Mouse (Mus musculus): ENCODE results near the gene Rassf3. TPM values are rescaled to one million over a fixed set of nuclear protein-coding genes. Genes with fewer than 3 reads are reported as not detected.

The Rassf3 gene
- polyA plus RNA-seq, 1 experiment from 2014 or later: 13.5 TPM

GRCm38 (mm10) chr10:121403104-121403503 is 73.0 kb downstream of the Rassf3 start:
- no peaks in the 10 kb centered on the region for H3K36me3 ChIP-seq

GRCm38 (mm10) chr10:121401005-121401404 is 75.1 kb downstream of the Rassf3 start:
- no peaks in the 10 kb centered on the region for H3K27me3 ChIP-seq (replicated peaks)
- H3K4me3 ChIP-seq: no peak overlapping the region
- H3K9ac ChIP-seq: no peak overlapping the region
- H3K4me2 ChIP-seq (replicated peaks): no peak overlapping the region
- ATAC-seq (ENCODE audit: low FRiP score, low read depth): no peak
- H3K4me1 ChIP-seq: no peaks in the 10 kb centered on the region
- H3K9me3 ChIP-seq: no peaks in the 10 kb centered on the region
- H3K27ac ChIP-seq: no peak overlapping the region
- WGBS: 81% methylated on average over 7 of the region's 7 CpGs
- peaks cover 7% of the 10 kb centered on the region for H3K36me3 ChIP-seq

More at GRCm38 (mm10) chr10:121403104-121403503, 73.0 kb downstream of the Rassf3 start:
- ATAC-seq (ENCODE audit: low FRiP score, low read depth): no peak
- Histone ChIP-seq H3K4me1 (no peaks in the 10 kb centered on the region), H3K4me2 (replicated peaks) (no peak overlapping the region), H3K9ac (no peak overlapping the region), H3K27ac (no peak overlapping the region), H3K9me3 (no peaks in the 10 kb centered on the region), H3K27me3 (replicated peaks) (no peaks in the 10 kb centered on the region), H3K4me3 (no peak overlapping the region)
- 69% methylated on average over 9 of the region's 9 CpGs for WGBS

- Histone ChIP-seq H3K27me3 (replicated peaks) (no peaks in the 10 kb centered on the region), H3K4me2 (replicated peaks) (no peak overlapping the region), H3K4me1 (no peaks in the 10 kb centered on the region), H3K4me3 (no peak overlapping the region), H3K27ac (no peak overlapping the region), H3K9me3 (no peaks in the 10 kb centered on the region), H3K9ac (no peak overlapping the region), H3K36me3 (peaks cover 30% of the 10 kb centered on the region)
- 89% methylated on average over 7 of the region's 7 CpGs for WGBS
- no peak for ATAC-seq (ENCODE audit: low FRiP score, low read depth)
These were observed 77.5 kb downstream of the Rassf3 start for GRCm38 (mm10) chr10:121398599-121398998.

DNA sequence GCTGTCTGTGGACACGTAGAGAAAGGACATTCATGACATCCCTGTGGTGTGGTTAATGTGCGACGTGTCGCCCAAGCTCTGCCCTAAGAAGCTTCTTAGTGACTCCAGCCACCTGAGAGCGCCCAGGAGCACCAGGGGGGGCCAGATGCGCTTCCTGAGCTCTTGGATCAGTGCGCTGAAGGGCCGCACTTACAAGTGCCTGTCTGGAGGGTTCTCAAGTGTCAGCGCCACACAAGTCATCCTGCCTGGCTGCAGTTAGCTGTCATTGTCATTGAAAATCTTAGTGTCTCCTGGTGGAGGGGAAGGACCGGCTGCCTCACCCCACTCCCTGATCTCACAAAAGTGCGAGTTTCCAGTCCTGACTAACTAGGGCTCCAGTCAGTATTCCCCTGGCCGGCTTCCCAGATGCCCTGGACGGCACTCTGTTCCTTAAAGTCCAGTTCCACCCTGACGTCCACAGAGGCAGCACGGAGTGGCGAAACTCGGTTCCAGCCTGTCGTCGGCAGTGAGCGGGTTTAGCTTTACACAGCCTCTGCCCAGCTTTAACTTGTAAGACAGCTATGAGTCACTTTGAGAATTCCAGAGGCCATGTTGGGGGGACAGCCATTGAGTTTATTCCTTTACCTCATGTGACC is 80.5 kb downstream of the Rassf3 start:
- ATAC-seq (ENCODE audit: low FRiP score, low read depth): no peak
- 89% methylated on average over 20 of the region's 20 CpGs for WGBS
- H3K4me2 ChIP-seq (replicated peaks): no peak overlapping the region
- no peaks in the 10 kb centered on the region for H3K4me1 ChIP-seq
- peaks cover 59% of the 10 kb centered on the region for H3K36me3 ChIP-seq
- H3K9me3 ChIP-seq: no peaks in the 10 kb centered on the region
- H3K27me3 ChIP-seq (replicated peaks): no peaks in the 10 kb centered on the region
- H3K9ac ChIP-seq: no peak overlapping the region
- H3K4me3 ChIP-seq: no peak overlapping the region
- H3K27ac ChIP-seq: no peak overlapping the region

DNA sequence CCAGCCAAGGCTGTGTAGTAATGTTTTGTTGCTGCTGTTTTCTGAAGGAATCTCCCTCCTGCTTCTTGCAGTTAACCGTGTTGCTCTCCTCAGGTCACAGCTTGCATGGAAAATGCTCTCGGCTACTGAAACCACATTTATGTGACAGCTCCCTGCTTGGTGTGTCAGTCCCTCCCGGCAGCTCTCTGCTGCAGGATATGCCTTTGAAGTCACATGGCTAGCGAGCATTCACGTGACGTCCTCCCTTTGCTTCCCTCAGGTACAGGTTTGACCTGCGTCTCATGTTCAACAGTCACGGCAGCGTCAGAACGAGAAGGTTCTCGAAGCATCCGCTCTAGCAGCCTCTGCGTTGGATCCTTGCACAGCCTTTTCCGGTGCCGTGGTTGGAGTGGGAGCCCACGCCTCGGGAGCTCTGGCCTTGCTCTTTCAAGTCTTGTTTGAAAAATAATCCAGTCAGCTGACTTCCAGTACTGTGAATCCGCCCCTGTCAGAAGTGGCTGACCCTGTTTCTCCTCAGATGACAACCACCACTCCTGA is 81.3 kb downstream of the Rassf3 start:
- Histone ChIP-seq H3K36me3 (peaks cover 67% of the 10 kb centered on the region), H3K27ac (no peak overlapping the region), H3K4me3 (no peak overlapping the region), H3K27me3 (replicated peaks) (no peaks in the 10 kb centered on the region), H3K9ac (no peak overlapping the region), H3K4me2 (replicated peaks) (no peak overlapping the region), H3K9me3 (no peaks in the 10 kb centered on the region), H3K4me1 (no peaks in the 10 kb centered on the region)
- no peak for ATAC-seq (ENCODE audit: low FRiP score, low read depth)
- 91% methylated on average over 18 of the region's 18 CpGs for WGBS

DNA sequence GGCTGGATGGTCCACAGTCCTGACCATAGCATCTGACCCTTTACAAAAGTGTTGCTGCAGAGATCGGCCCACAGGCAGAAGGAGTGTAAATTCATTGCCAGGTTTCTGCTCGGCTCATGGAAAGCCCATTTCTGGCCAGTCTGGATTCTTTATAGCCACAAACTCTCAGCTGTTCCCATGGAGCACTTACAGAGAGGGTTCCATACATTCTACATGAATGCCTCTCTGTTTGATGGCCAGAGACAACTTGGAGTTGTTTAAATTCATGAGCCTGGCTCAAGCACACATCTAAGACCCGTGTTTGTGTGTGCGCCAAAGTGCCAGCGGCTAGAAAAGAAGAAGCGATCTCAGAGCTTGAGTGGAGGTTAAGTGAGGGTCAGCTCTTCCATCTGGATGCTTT is 81.9 kb downstream of the Rassf3 start:
- WGBS: 80% methylated on average over 6 of the region's 6 CpGs
- no peak overlapping the region for H3K9ac ChIP-seq
- H3K27ac ChIP-seq: no peak overlapping the region
- no peaks in the 10 kb centered on the region for H3K9me3 ChIP-seq
- H3K36me3 ChIP-seq: peaks cover 73% of the 10 kb centered on the region
- no peaks in the 10 kb centered on the region for H3K27me3 ChIP-seq (replicated peaks)
- no peak overlapping the region for H3K4me2 ChIP-seq (replicated peaks)
- no peak overlapping the region for H3K4me3 ChIP-seq
- no peak for ATAC-seq (ENCODE audit: low FRiP score, low read depth)
- no peaks in the 10 kb centered on the region for H3K4me1 ChIP-seq

GRCm38 (mm10) chr10:121391901-121392300 is 84.2 kb downstream of the Rassf3 start:
- no peak overlapping the region for H3K27ac ChIP-seq
- H3K27me3 ChIP-seq (replicated peaks): no peaks in the 10 kb centered on the region
- H3K4me1 ChIP-seq: no peaks in the 10 kb centered on the region
- H3K36me3 ChIP-seq: peaks cover 88% of the 10 kb centered on the region
- WGBS: 95% methylated on average over 8 of the region's 8 CpGs
- no peak overlapping the region for H3K9ac ChIP-seq
- no peak overlapping the region for H3K4me2 ChIP-seq (replicated peaks)
- H3K4me3 ChIP-seq: no peak overlapping the region
- no peaks in the 10 kb centered on the region for H3K9me3 ChIP-seq
- no peak for ATAC-seq (ENCODE audit: low FRiP score, low read depth)

DNA sequence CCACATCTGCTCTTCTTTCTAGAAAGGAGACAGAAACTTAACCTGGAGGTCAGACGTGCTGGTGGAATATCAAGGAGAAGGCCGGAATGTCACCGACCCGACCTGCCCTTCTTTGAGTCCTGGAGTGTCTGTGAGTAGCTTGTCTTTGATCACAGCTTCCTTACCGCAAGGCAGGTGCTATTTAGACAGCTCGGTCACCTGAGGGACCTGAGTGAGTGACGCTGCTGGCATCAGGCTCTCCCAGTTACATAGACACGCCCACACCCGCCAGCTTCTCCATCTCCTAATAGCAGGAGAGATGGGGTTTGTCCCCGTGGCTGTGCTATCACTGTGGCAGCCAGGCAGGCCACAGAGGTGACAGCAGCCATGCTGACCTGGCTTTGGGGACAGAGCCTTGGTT is 85.5 kb downstream of the Rassf3 start:
- WGBS: 90% methylated on average over 10 of the region's 10 CpGs
- Histone ChIP-seq H3K27ac (no peak overlapping the region), H3K4me3 (no peak overlapping the region), H3K27me3 (replicated peaks) (no peaks in the 10 kb centered on the region), H3K4me1 (no peaks in the 10 kb centered on the region), H3K9ac (no peak overlapping the region), H3K36me3 (peaks cover 84% of the 10 kb centered on the region), H3K4me2 (replicated peaks) (no peak overlapping the region), H3K9me3 (no peaks in the 10 kb centered on the region)
- no peak for ATAC-seq (ENCODE audit: low FRiP score, low read depth)

DNA sequence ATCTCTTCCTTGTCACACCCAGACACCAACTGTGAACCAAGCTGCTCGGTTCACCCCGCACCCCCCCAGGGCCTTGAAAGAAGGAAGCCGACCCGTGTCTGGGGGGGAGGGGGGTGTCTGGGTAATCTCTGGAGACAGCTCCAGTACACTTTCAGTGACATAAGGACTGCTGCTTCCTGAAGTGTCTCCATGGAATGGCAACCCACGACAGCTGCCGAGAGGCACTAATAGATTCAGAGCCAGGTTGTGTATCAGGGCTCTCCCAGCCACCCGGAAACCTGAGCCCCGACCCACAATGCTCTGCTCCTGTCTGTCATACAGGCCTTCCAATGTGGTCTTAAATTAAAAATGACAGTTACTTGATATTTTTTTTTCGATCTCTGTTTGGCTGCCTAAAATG is 89.8 kb downstream of the Rassf3 start:
- H3K4me2 ChIP-seq (replicated peaks): no peak overlapping the region
- no peak overlapping the region for H3K4me3 ChIP-seq
- WGBS: 70% methylated on average over 9 of the region's 9 CpGs
- no peaks in the 10 kb centered on the region for H3K27me3 ChIP-seq (replicated peaks)
- no peak overlapping the region for H3K27ac ChIP-seq
- ATAC-seq (ENCODE audit: low FRiP score, low read depth): 0 out of 2 replicates have a peak, but pooled peaks have one; percentile 50
- H3K36me3 ChIP-seq: peaks cover 78% of the 10 kb centered on the region
- no peak overlapping the region for H3K9ac ChIP-seq
- H3K4me1 ChIP-seq: no peaks in the 10 kb centered on the region
- H3K9me3 ChIP-seq: no peaks in the 10 kb centered on the region

DNA sequence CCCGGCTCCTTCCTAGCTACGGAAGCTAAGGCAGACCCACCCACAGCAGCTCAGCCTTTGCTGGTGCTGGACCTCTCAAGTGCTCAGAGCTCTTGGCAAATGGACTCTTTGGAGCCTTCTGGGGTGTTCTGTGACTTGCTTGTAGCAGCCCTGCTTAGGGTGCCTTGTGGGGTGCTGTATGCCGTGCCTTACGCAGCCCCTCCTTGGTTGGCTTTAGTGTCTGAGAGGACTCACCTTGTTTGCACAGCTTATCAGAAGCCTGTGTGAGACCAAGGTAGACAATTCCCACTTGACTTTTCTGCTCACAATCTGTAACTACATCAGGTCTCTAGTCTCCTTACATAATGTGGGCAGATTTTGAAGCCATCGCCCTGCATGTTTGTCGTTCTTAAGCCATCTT is 90.5 kb downstream of the Rassf3 start:
- H3K27me3 ChIP-seq (replicated peaks): no peaks in the 10 kb centered on the region
- 96% methylated on average over 6 of the region's 6 CpGs for WGBS
- H3K27ac ChIP-seq: no peak overlapping the region
- no peak overlapping the region for H3K4me3 ChIP-seq
- H3K4me2 ChIP-seq (replicated peaks): no peak overlapping the region
- no peaks in the 10 kb centered on the region for H3K4me1 ChIP-seq
- no peak overlapping the region for H3K9ac ChIP-seq
- H3K9me3 ChIP-seq: no peaks in the 10 kb centered on the region
- peaks cover 78% of the 10 kb centered on the region for H3K36me3 ChIP-seq
- no peak for ATAC-seq (ENCODE audit: low FRiP score, low read depth)

- no peak overlapping the region for H3K27ac ChIP-seq
- H3K9me3 ChIP-seq: no peaks in the 10 kb centered on the region
- H3K4me2 ChIP-seq (replicated peaks): no peak overlapping the region
- 93% methylated on average over 13 of the region's 13 CpGs for WGBS
- no peaks in the 10 kb centered on the region for H3K4me1 ChIP-seq
- peaks cover 76% of the 10 kb centered on the region for H3K36me3 ChIP-seq
- no peaks in the 10 kb centered on the region for H3K27me3 ChIP-seq (replicated peaks)
- no peak for ATAC-seq (ENCODE audit: low FRiP score, low read depth)
- H3K4me3 ChIP-seq: no peak overlapping the region
- H3K9ac ChIP-seq: no peak overlapping the region
These were observed 91.4 kb downstream of the Rassf3 start for GRCm38 (mm10) chr10:121384710-121385109.

DNA sequence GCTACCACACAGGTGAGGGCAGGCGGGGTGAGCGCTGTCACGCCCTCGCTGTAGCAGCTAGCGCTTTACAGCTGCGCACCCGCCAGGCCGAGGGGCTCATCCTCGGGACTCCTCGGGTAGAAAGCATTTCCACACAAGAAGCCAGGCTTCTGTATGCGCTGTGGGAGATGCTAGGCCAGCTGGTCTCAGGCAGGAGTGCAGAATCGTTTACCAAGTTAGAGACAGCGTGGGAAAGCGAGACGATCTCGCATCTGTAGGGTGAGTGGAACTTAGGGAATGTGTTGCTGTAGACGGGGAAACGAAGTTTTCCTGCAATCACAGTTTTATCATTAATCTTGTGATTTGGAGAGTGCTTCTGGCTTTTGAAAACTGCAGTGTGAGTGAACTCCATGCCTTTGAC is 94.9 kb downstream of the Rassf3 start:
- no peak for ATAC-seq (ENCODE audit: low FRiP score, low read depth)
- no peak overlapping the region for H3K9ac ChIP-seq
- H3K36me3 ChIP-seq: peaks cover 86% of the 10 kb centered on the region
- WGBS: 94% methylated on average over 18 of the region's 18 CpGs
- H3K4me2 ChIP-seq (replicated peaks): no peak overlapping the region
- H3K4me1 ChIP-seq: no peaks in the 10 kb centered on the region
- no peak overlapping the region for H3K27ac ChIP-seq
- no peak overlapping the region for H3K4me3 ChIP-seq
- H3K27me3 ChIP-seq (replicated peaks): no peaks in the 10 kb centered on the region
- H3K9me3 ChIP-seq: no peaks in the 10 kb centered on the region

DNA sequence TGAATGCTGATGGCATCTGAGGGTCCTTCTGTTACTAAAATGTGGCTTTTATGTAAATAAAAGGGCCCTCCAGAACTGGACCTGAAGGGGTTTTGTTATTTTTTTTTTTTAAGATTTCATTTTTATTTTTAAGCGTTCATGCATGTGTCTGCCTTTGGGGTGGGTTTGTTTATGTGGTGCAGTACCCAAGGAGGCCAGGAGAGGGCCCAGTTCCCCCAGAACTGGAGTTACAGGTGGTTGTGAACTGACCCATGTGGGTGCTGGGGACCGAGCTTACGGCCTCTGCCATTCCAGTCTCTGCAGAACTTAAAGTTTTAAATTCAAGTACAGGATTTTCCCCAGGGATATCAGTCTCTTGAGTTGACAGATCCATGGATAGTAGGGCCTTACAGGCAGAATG is 96.8 kb downstream of the Rassf3 start:
- WGBS: 96% methylated on average over 3 of the region's 3 CpGs
- Histone ChIP-seq H3K4me1 (0 out of 2 replicates have a peak, but pooled peaks cover 5% of the 10 kb centered on the region), H3K36me3 (peaks cover 89% of the 10 kb centered on the region), H3K4me2 (replicated peaks) (no peak overlapping the region), H3K9me3 (no peaks in the 10 kb centered on the region), H3K27ac (no peak overlapping the region), H3K27me3 (replicated peaks) (no peaks in the 10 kb centered on the region), H3K4me3 (no peak overlapping the region), H3K9ac (no peak overlapping the region)
- no peak for ATAC-seq (ENCODE audit: low FRiP score, low read depth)

Measured in neural tube, embryonic 12.5 days (tissue).